Mouse (Mus musculus) thymus, adult 2 months (tissue): ENCODE results near the gene Pter.

Experiments used
- CTCF ChIP-seq: fragments of 200-500 bp; IDR thresholded peaks from 2 replicates; pipeline ENCODE4 v1.5.1; 2012; ENCODE audit warnings: mild to moderate bottlenecking, control low read depth, low read length, moderate library complexity, borderline replicate concordance; ENCODE audit not compliant: control insufficient read depth, poor library complexity, insufficient read depth; ENCODE audit errors: extremely low read depth
- POLR2A ChIP-seq: fragments of 200-500 bp; IDR thresholded peaks from 2 replicates; pipeline ENCODE4 v1.6.1; 2012; ENCODE audit warnings: mild to moderate bottlenecking, low read length, control low read depth, moderate library complexity; ENCODE audit not compliant: control insufficient read depth, poor library complexity, insufficient read depth; ENCODE audit errors: extremely low read depth

DNA sequence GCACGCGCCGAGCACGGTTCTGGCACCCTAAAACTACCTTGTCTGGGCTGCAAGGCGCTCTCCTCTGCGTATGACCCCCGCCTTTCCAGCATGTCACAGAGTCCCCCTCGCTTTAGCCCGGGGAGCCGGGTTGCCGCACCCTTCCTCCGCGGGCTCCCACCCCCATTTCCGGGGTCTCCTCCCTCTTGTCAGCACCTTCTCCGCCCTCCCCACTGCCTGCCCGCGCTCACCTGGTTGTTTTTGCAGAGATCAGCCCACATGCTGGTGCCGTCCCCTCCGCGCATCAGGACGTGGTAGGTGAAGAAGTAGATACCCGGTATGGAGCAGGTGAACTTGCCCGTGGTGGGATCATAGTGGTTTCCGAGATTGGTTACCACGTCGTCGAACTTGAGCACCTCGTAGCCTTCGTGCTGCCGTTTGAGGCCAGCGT, 86.2 kb downstream of the Pter start:
- TF ChIP-seq CTCF (no peak), POLR2A (no peak)
